Mouse (Mus musculus): ENCODE measurements around the gene Rnd2. TPM values are rescaled to one million over a fixed set of nuclear protein-coding genes. Genes with fewer than 3 reads are reported as not detected.

Gene Rnd2
- total RNA-seq, 2 experiments from 2014 or later = 210 to 231 TPM

GRCm38 (mm10) chr11:101519364-101519763 lies 54.6 kb downstream of the Rnd2 start:
- DNase-seq (ENCODE audit: low spot score in 2 of 2) = no peak

Small RNA genes lying within 50 kb of the gene (microRNA-seq; reads per million reads assigned to microRNA genes)
- gene Mir6929 = 0 to 1.8 reads per million in 2 experiments

Other genes with a start within 250 kb of the Rnd2 start
- gene Ezh1, start 238.5 kb upstream of the Rnd2 start, total RNA-seq (2021) = 10 to 100 TPM; 38.2 to 40.0 TPM
- 10 to 100 TPM; 74.0 to 75.7 TPM for gene Ramp2, start 219.0 kb upstream of the Rnd2 start, total RNA-seq (2021)
- gene Vps25, start 211.3 kb upstream of the Rnd2 start, total RNA-seq (2021) = 10 to 100 TPM; 72.3 to 80.9 TPM
- 1 to 10 TPM; 6.9 to 9.4 TPM for gene Wnk4, start 204.4 kb upstream of the Rnd2 start, total RNA-seq (2021)
- gene Cntd1, start 186.0 kb upstream of the Rnd2 start, total RNA-seq (2021) = under 1 TPM; 0.33 to 0.46 TPM
- gene Coa3, start 185.9 kb upstream of the Rnd2 start, total RNA-seq (2021) = 10 to 100 TPM; 82.2 to 93.7 TPM
- 100 to 1,000 TPM; 182 to 185 TPM for gene Becn1, start 162.7 kb upstream of the Rnd2 start, total RNA-seq (2021)
- 100 to 1,000 TPM; 103 to 114 TPM for gene Psme3, start 148.8 kb upstream of the Rnd2 start, total RNA-seq (2021)
- 1 to 10 TPM; 4.8 to 5.4 TPM for gene Aoc2, start 139.9 kb upstream of the Rnd2 start, total RNA-seq (2021)
- gene Aoc3, start 134.4 kb upstream of the Rnd2 start, total RNA-seq (2021) = 1 to 10 TPM; 1.6 to 2.7 TPM
- under 1 TPM in 1 of 2 experiments, not detected in 1; 0.14 TPM for gene G6pc, start 97.4 kb upstream of the Rnd2 start, total RNA-seq (2021)
- 10 to 100 TPM; 41.9 to 43.7 TPM for gene Aarsd1, start 47.4 kb upstream of the Rnd2 start, total RNA-seq (2021)
- gene Gm27029, start 40.2 kb upstream of the Rnd2 start, total RNA-seq (2021) = 1 to 10 TPM; 4.8 to 5.7 TPM
- 10 to 100 TPM; 29.7 to 30.1 TPM for gene Rundc1, start 39.9 kb upstream of the Rnd2 start, total RNA-seq (2021)
- 1 to 10 TPM; 3.2 to 4.8 TPM for gene Ptges3l, start 39.7 kb upstream of the Rnd2 start, total RNA-seq (2021)
- gene Rpl27, start 22.7 kb upstream of the Rnd2 start, total RNA-seq (2021) = 10 to 100 TPM; 45.9 to 49.9 TPM
- gene Ifi35, start 16.6 kb upstream of the Rnd2 start, total RNA-seq (2021) = 1 to 10 TPM; 2.6 to 3.1 TPM
- gene Vat1, start 1.2 kb downstream of the Rnd2 start, total RNA-seq (2021) = 10 to 100 TPM; 53.0 to 64.9 TPM
- gene Brca1, start 87.0 kb downstream of the Rnd2 start, total RNA-seq (2021) = 1 to 10 TPM; 1.3 to 3.2 TPM
- 100 to 1,000 TPM; 122 to 177 TPM for gene Nbr1, start 87.2 kb downstream of the Rnd2 start, total RNA-seq (2021)
- gene Tmem106a, start 117.2 kb downstream of the Rnd2 start, total RNA-seq (2021) = 1 to 10 TPM; 2.0 to 4.1 TPM
- not detected for gene Gm11634, start 134.3 kb downstream of the Rnd2 start, total RNA-seq (2021)
- gene Rdm1, start 162.2 kb downstream of the Rnd2 start, total RNA-seq (2021) = 1 to 10 TPM; 4.7 to 6.3 TPM
- 10 to 100 TPM; 12.6 to 14.2 TPM for gene Arl4d, start 200.5 kb downstream of the Rnd2 start, total RNA-seq (2021)

Data from layer of hippocampus, postnatal 14 days (tissue).